Mouse (Mus musculus) midbrain, embryonic 16.5 days (tissue): ENCODE measurements around the gene Shisa5. TPM values are rescaled to one million over a fixed set of nuclear protein-coding genes. Genes with fewer than 3 reads are reported as not detected.
A peak's percentile ranks its signal among the peaks of the same experiment; 100 is the strongest.

ENCODE experiments used
- ATAC-seq: fragments of 200-750 bp; cut with Nextera tagmentation; 2 replicates; pipeline ENCODE4 v1.8.0; 2017; ENCODE audit warnings: moderate TSS enrichment
- H3K27ac ChIP-seq: fragments of 300-500 bp; sonication (generic); 2 replicates; pipeline ENCODE4 v1.5.1; 2014; ENCODE audit warnings: mild to moderate bottlenecking, low read length, mixed read lengths
- H3K27me3 ChIP-seq: fragments of 300-500 bp; sonication (generic); 2 replicates; pipeline ENCODE4 v1.6.1; 2014; ENCODE audit warnings: low read depth, low read length, mixed read lengths; ENCODE audit not compliant: control insufficient read depth, insufficient read depth
- H3K36me3 ChIP-seq: fragments of 300-500 bp; sonication (generic); 2 replicates; pipeline ENCODE4 v1.6.1; 2014; ENCODE audit warnings: mild to moderate bottlenecking, low read length, moderate library complexity, mixed read lengths; ENCODE audit not compliant: control insufficient read depth, insufficient read depth
- H3K4me1 ChIP-seq: fragments of 300-500 bp; sonication (generic); 2 replicates; pipeline ENCODE4 v1.6.1; 2014; ENCODE audit warnings: mild to moderate bottlenecking, low read length, mixed read lengths; ENCODE audit not compliant: control insufficient read depth, insufficient read depth
- H3K4me2 ChIP-seq: fragments of 300-500 bp; sonication (generic); 2 replicates; pipeline ENCODE4 v1.6.1; 2014; ENCODE audit warnings: mild to moderate bottlenecking, low read length, mixed read lengths
- H3K4me3 ChIP-seq: fragments of 300-500 bp; sonication (generic); 2 replicates; pipeline ENCODE4 v1.5.1; 2014; ENCODE audit warnings: low read depth, mild to moderate bottlenecking, low read length, moderate library complexity, mixed read lengths
- H3K9ac ChIP-seq: fragments of 300-500 bp; sonication (generic); 2 replicates; pipeline ENCODE4 v1.6.1; 2014; ENCODE audit warnings: low read depth, low read length, mixed read lengths
- H3K9me3 ChIP-seq: fragments of 300-500 bp; sonication (generic); replicated peaks from 2 replicates; pipeline ENCODE4 v1.6.1; 2014; ENCODE audit warnings: mild to moderate bottlenecking, low read length, mixed read lengths; ENCODE audit not compliant: control insufficient read depth, poor library complexity, severe bottlenecking
- WGBS: fragments of 180-500 bp; shearing (Covaris S2); extraction: QIAGEN DNeasy Blood & Tissue Kit; methylation state at CpG from one replicate; pipeline ENCODE4 v1.1.7; 2014; 5-methylcytosine and 5-hydroxymethylcytosine counted together
- polyA plus RNA-seq: library from polyadenylated mRNA; unstranded; fragments of >200 nt; fragmentation: Nextera tagmentation; extraction: Ambion mirVana; gene quantifications from 2 replicates; pipeline ENCODE4 v1.2.1, GENCODE M21; 2015

Gene Shisa5
- polyA plus RNA-seq, 1 experiment from 2014 or later = 68.9 TPM

- peak overlapping the region; percentile 88 for H3K9ac ChIP-seq
- 6% methylated on average over 6 of the region's 6 CpGs for WGBS
- H3K4me3 ChIP-seq = peak overlapping the region; percentile 80
- H3K4me2 ChIP-seq = peak overlapping the region; percentile 79
- H3K27me3 ChIP-seq = no peaks in the 10 kb centered on the region
- H3K27ac ChIP-seq = peak overlapping the region; percentile 99
- ATAC-seq = no peak
- peaks cover 4% of the 10 kb centered on the region; the same call in 1 of the 2 replicates for H3K36me3 ChIP-seq
- no peaks in the 10 kb centered on the region for H3K9me3 ChIP-seq
- H3K4me1 ChIP-seq = peaks cover 47% of the 10 kb centered on the region
These were observed 58.9 kb downstream of the Shisa5 start for GRCm38 (mm10) chr9:109097291-109097690.

DNA sequence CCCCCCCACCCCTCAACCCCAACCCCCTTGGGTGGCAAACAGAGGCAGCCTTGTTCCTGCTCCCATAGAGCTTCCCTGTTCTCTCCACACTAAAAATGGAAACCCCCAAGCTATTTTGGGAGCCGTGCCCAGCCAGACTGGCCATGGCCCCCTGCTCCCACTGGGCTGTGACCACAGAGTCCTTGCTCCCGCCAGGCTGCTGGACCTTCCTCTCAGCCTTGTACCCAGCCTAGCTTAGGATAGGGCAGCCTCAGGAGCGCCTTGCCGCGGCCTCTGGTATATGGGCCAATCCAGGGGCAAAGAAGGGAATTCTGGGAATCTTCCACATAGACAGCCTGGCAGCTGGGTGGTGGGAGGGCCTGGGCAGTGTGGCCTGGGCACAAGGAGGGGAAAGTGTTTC, 59.5 kb downstream of the Shisa5 start:
- WGBS = 45% methylated on average over 5 of the region's 5 CpGs
- Histone ChIP-seq H3K9me3 (no peaks in the 10 kb centered on the region), H3K36me3 (peaks cover 4% of the 10 kb centered on the region; the same call in 1 of the 2 replicates), H3K9ac (peak overlapping the region; percentile 88), H3K4me2 (peak overlapping the region; percentile 79), H3K4me1 (peaks cover 47% of the 10 kb centered on the region), H3K27ac (peak overlapping the region; percentile 99), H3K4me3 (peak overlapping the region; percentile 80), H3K27me3 (no peaks in the 10 kb centered on the region)
- peak; percentile 23; the same call in 1 of the 2 replicates for ATAC-seq

DNA sequence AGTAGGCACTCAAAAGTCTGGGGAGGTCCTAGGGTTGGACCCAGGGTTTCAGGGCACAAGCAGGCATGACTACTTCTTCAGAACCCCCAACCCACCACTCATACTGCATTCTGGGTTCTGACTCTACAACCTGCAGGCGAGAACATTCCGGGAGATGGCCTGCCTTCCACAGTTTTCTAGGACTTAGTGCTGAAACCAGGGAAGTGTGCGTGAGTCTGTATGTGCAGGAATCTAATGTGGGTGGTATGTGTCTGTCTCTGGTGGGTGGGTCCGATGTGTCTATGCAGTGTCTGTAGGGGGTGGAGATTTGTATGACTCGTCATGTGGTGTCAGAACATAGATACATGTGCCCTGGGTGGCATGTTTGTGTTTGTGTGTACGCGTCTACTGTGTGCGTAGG, 60.0 kb downstream of the Shisa5 start:
- no peak for ATAC-seq
- H3K27ac ChIP-seq = peak overlapping the region; percentile 99
- H3K4me3 ChIP-seq = no peak overlapping the region
- no peaks in the 10 kb centered on the region for H3K9me3 ChIP-seq
- 82% methylated on average over 8 of the region's 8 CpGs for WGBS
- peak overlapping the region; percentile 79 for H3K4me2 ChIP-seq
- peaks cover 4% of the 10 kb centered on the region; the same call in 1 of the 2 replicates for H3K36me3 ChIP-seq
- H3K9ac ChIP-seq = no peak overlapping the region
- H3K27me3 ChIP-seq = no peaks in the 10 kb centered on the region
- H3K4me1 ChIP-seq = peaks cover 47% of the 10 kb centered on the region

DNA sequence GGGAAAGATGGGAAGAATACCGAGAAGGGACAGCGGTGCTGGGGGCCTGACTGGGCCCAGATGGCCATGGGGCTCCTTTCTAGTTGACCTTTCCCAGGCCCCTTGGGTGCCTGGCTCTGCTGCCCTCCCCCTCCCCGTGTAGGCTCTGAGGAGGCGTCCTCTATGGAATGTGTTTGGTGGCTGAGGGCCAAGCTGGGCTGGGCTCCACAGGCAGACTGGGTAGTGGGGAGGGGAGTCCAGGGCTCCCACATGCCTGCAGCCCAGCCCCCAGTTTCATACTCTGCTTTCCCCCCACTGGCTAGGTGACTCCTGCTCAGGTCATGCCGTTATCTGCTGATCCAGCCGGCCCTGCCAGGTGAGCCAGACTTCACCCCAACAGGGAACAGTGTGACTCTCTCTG, 60.6 kb downstream of the Shisa5 start:
- H3K4me3 ChIP-seq = no peak overlapping the region
- H3K27ac ChIP-seq = peak overlapping the region; percentile 99; the same call in 1 of the 2 replicates
- WGBS = 62% methylated on average over 6 of the region's 6 CpGs
- 0 out of 2 replicates have a peak overlapping the region, but pooled peaks have one; percentile 22 for H3K9ac ChIP-seq
- H3K27me3 ChIP-seq = no peaks in the 10 kb centered on the region
- H3K4me1 ChIP-seq = peaks cover 43% of the 10 kb centered on the region
- peaks cover 4% of the 10 kb centered on the region; the same call in 1 of the 2 replicates for H3K36me3 ChIP-seq
- peak overlapping the region; percentile 79 for H3K4me2 ChIP-seq
- no peaks in the 10 kb centered on the region for H3K9me3 ChIP-seq
- ATAC-seq = no peak

DNA sequence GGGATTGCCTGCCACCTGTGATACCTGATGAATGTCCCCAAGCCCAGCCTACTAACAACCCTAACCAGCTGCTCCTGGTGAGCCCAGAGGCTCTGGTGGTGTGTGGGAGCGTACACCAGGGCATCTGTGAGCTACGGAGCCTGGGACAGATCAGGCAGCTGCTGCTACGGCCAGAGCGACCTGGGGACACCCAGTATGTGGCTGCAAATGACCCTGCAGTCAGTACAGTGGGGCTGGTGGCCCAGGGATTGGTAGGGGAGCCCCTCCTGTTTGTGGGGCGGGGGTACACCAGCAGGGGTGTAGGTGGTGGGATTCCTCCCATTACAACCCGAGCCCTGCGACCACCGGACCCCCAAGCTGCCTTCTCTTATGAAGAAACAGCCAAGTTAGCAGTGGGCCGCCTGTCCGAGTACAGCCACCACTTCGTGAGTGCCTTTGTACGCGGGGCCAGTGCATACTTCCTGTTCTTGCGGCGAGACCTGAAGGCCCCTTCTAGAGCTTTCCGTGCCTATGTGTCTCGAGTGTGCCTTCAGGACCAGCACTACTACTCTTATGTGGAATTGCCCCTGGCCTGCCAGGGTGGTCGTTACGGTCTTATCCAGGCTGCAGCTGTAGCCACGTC, 62.1 kb downstream of the Shisa5 start:
- H3K27me3 ChIP-seq = no peaks in the 10 kb centered on the region
- WGBS = 89% methylated on average over 20 of the region's 20 CpGs
- H3K9me3 ChIP-seq = no peaks in the 10 kb centered on the region
- no peak overlapping the region for H3K9ac ChIP-seq
- no peak for ATAC-seq
- peaks cover 38% of the 10 kb centered on the region for H3K4me1 ChIP-seq
- no peak overlapping the region for H3K27ac ChIP-seq
- H3K4me3 ChIP-seq = no peak overlapping the region
- no peak overlapping the region for H3K4me2 ChIP-seq
- peaks cover 10% of the 10 kb centered on the region for H3K36me3 ChIP-seq

- 91% methylated on average over 5 of the region's 5 CpGs for WGBS
- Histone ChIP-seq H3K27ac (no peak overlapping the region), H3K27me3 (no peaks in the 10 kb centered on the region), H3K4me2 (no peak overlapping the region), H3K36me3 (peaks cover 20% of the 10 kb centered on the region), H3K4me3 (no peak overlapping the region), H3K9ac (no peak overlapping the region), H3K9me3 (no peaks in the 10 kb centered on the region), H3K4me1 (peaks cover 28% of the 10 kb centered on the region)
- ATAC-seq = no peak
These were observed 63.6 kb downstream of the Shisa5 start for GRCm38 (mm10) chr9:109101933-109102445.

- Histone ChIP-seq H3K9me3 (no peaks in the 10 kb centered on the region), H3K27me3 (no peaks in the 10 kb centered on the region), H3K4me1 (peaks cover 22% of the 10 kb centered on the region), H3K4me3 (no peak overlapping the region), H3K9ac (no peak overlapping the region), H3K27ac (no peak overlapping the region), H3K36me3 (peaks cover 20% of the 10 kb centered on the region), H3K4me2 (no peak overlapping the region)
- 97% methylated on average over 3 of the region's 3 CpGs for WGBS
- ATAC-seq = no peak
These were observed 64.2 kb downstream of the Shisa5 start for GRCm38 (mm10) chr9:109102541-109102940.

DNA sequence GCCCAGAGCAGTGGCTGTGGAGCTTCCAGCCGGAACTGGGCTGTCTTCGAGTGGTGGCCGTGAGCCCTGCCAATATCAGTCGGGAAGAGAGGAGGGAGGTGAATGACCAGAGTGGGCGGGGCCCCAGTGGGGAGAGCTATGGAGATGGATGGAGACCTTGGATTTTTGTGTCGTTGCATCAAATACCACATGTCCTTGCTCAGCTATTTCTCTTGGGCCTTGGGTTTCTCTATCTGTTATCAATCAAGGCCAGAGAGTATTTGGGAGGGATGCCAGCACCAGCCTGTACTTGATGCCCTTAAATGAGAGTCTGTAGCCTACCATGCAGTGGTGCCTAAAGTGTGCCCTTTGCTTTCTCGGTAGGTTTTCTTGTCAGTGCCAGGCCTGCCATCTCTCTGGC, 64.9 kb downstream of the Shisa5 start:
- WGBS = 79% methylated on average over 7 of the region's 7 CpGs
- no peaks in the 10 kb centered on the region for H3K27me3 ChIP-seq
- H3K9ac ChIP-seq = no peak overlapping the region
- no peak overlapping the region for H3K27ac ChIP-seq
- no peak overlapping the region for H3K4me2 ChIP-seq
- no peaks in the 10 kb centered on the region for H3K9me3 ChIP-seq
- ATAC-seq = no peak
- H3K36me3 ChIP-seq = peaks cover 20% of the 10 kb centered on the region
- H3K4me3 ChIP-seq = no peak overlapping the region
- H3K4me1 ChIP-seq = peaks cover 15% of the 10 kb centered on the region

DNA sequence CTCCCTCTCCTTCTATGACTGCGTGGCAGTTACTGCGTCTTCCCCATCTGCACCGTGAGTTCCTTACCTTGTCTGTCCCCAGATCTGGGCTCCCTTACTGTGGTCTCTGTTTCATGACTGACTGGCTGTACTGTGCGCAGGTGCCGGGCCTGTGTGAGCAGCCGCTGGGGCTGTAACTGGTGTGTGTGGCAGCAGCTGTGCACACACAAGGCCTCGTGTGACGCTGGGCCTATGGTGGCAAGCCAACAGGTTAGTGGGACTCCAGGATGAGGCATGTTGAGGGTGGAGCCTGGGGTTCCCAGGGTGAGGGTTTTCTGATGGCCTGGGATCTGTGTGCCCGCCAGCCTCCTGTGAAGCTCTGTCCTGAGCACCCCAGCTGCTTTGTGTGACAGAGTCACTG, 65.7 kb downstream of the Shisa5 start:
- peaks cover 7% of the 10 kb centered on the region for H3K4me1 ChIP-seq
- H3K4me3 ChIP-seq = no peak overlapping the region
- no peak for ATAC-seq
- peaks cover 24% of the 10 kb centered on the region for H3K36me3 ChIP-seq
- 92% methylated on average over 9 of the region's 9 CpGs for WGBS
- no peak overlapping the region for H3K27ac ChIP-seq
- H3K4me2 ChIP-seq = no peak overlapping the region
- no peaks in the 10 kb centered on the region for H3K27me3 ChIP-seq
- H3K9ac ChIP-seq = no peak overlapping the region
- H3K9me3 ChIP-seq = no peaks in the 10 kb centered on the region
